Mouse (Mus musculus) 416B (cell line): ENCODE measurements around the gene Hoxa4.

Experiments
- DNase-seq: peaks from one replicate; pipeline ENCODE4 v3.0.0; 2011; ENCODE audit warnings: low read depth

The Hoxa4 gene

GRCm38 (mm10) chr6:52165441-52166370 is 25.8 kb downstream of the Hoxa4 start:
- DNase-seq, result no peak

- no peak for DNase-seq
Measured at GRCm38 (mm10) chr6:52164626-52165440, 26.7 kb downstream of the Hoxa4 start, which contains the start of gene Hoxa2. Gene Hoxa2 (minus strand): TSS chr6:52164831.

- DNase-seq, result no peak
Measured at GRCm38 (mm10) chr6:52164051-52164625, 27.4 kb downstream of the Hoxa4 start.

- no peak for DNase-seq
Measured at GRCm38 (mm10) chr6:52163366-52164031, 28.1 kb downstream of the Hoxa4 start.

- no peak for DNase-seq
Measured at GRCm38 (mm10) chr6:52162611-52163365, 28.8 kb downstream of the Hoxa4 start.

GRCm38 (mm10) chr6:52162093-52162380 is 29.5 kb downstream of the Hoxa4 start:
- DNase-seq, result no peak

GRCm38 (mm10) chr6:52161336-52162092 is 30.0 kb downstream of the Hoxa4 start:
- DNase-seq, result no peak

GRCm38 (mm10) chr6:52160511-52161335 is 30.8 kb downstream of the Hoxa4 start:
- no peak for DNase-seq

- DNase-seq, result no peak
Measured at GRCm38 (mm10) chr6:52159979-52160378, 31.6 kb downstream of the Hoxa4 start.

GRCm38 (mm10) chr6:52159164-52159761 is 32.3 kb downstream of the Hoxa4 start:
- no peak for DNase-seq

- DNase-seq, result no peak
Measured at GRCm38 (mm10) chr6:52158276-52159051, 33.1 kb downstream of the Hoxa4 start, which contains the start of gene Hoxa1. Gene Hoxa1 (minus strand): TSS chr6:52158317.

- DNase-seq, result no peak
Measured at GRCm38 (mm10) chr6:52157466-52158275, 33.9 kb downstream of the Hoxa4 start.

GRCm38 (mm10) chr6:52156551-52157200 is 34.9 kb downstream of the Hoxa4 start:
- DNase-seq, result no peak

GRCm38 (mm10) chr6:52155471-52155870 is 36.1 kb downstream of the Hoxa4 start:
- no peak for DNase-seq

- no peak for DNase-seq
Measured at GRCm38 (mm10) chr6:52154044-52154443, 37.5 kb downstream of the Hoxa4 start.

- no peak for DNase-seq
Measured at GRCm38 (mm10) chr6:52153270-52153669, 38.3 kb downstream of the Hoxa4 start.
